Mouse (Mus musculus): ENCODE measurements around the gene Slc1a1.

The Slc1a1 gene

DNA sequence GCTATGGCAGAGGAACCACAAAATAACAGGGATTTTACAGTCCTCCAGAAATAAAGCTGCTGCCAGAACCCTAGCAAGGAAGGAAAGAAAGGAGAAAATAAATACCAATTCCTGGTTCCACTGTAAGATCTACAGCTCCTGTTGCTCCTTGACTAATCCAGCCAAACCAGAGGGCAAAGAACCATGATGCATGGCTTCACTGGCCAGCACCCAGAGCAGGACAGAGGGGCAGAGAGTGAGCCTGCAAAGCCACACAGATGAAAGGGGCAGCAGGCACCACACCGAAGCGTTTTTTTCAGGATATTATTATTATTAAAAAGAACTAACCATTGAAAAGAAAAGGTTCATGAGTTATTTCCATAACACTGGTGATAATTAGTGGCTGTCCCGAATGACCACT is 17.2 kb downstream of the Slc1a1 start:
- DNase-seq (ENCODE audit: low spot score in 2 of 2), result no peak

DNA sequence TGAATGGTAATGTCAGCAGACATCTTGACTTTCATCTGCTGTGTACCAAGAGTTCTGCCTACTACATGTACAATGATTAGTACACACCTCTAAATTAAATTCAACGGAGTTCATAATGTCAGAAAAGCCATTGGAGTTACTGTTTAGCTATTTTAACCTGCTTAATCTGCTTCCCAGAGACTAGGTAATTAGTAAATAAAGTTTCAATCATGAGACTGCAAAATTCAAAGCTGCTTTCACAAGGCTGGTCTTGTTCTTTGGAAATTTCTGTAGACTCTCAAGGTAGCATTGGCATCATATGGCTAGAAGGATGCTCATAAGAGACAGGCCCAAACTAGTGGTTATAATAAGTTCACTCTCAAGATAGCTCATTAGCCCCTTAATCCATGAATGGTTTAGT is 20.0 kb downstream of the Slc1a1 start:
- DNase-seq (ENCODE audit: low spot score in 2 of 2), result no peak

DNA sequence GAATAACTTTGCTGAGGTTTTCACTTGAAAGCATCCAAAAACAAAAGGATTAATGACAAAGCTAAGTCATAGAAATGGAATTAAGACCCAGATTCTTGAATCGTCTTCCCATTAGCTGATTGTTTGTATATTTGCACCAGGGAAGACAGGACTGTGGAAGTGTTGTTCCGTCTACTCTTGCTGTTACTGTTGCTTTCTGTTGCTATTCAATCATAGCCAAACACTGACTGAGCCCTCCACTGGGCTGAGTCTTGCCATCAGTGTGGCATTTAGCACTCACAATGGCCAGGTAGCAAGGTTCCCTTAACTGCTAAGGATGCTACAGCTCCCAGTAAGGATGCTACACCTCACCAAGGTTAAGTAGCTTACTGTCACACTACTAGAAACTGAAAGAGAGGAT is 25.4 kb downstream of the Slc1a1 start:
- DNase-seq (ENCODE audit: low spot score in 2 of 2), result no peak

DNA sequence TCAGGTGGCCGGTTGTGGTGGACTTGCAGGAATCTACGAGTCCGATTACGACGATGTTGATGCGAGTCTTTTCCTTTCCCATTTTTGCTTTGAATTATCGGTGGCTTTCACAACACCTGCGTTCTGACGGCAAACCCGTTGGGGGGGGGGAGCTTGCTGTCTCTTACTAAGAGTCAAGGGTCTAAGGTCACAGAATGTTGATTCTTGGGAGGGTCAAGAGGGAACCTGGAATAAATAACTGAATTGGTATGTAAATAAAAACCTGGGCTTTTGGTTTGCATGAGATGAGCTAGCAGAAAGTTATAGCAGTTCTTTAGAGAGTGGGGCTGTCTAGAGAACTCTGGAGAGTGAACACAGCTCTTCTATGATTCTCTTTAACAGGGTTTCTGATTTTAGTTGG is 28.8 kb downstream of the Slc1a1 start:
- no peak for DNase-seq (ENCODE audit: low spot score in 2 of 2)

DNA sequence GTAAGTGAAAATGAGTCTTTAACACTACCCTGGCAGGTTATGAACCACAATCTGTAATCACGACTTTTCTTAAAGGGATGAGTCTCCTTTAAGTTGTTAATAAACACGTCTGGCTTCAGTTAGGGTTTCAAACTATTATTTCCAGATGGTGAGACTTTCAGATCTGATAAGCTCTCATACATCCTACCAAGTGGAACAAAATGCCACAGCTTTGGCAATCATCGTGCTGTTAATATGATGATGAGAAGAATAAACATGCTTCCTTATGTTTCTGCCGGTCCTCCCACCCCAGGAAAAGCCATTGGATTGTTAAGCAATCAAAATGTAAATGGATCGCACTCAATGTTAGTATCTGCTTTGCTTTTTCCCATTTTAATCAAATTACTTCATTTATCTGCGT is 30.1 kb downstream of the Slc1a1 start:
- no peak for DNase-seq (ENCODE audit: low spot score in 2 of 2)

DNA sequence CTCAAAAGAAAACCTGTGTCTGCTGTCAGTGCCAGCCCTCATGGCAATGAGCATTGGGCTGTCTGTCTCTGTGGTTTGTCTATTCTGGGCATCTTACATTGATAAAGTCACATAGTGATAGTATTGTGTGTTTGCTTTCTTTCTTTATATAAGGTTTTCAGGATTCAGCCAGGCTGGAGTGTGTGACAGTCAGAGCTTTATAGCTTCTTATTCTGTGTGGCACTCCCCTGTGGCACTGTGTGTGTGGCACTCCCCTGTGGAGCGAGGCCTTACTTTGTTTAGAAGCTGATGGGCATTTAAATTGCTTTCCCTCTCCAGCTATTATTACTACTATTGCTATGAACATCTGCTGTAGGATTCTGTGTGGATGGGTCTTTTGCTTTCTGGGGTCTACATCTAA is 30.7 kb downstream of the Slc1a1 start:
- DNase-seq (ENCODE audit: low spot score in 2 of 2), result no peak

DNA sequence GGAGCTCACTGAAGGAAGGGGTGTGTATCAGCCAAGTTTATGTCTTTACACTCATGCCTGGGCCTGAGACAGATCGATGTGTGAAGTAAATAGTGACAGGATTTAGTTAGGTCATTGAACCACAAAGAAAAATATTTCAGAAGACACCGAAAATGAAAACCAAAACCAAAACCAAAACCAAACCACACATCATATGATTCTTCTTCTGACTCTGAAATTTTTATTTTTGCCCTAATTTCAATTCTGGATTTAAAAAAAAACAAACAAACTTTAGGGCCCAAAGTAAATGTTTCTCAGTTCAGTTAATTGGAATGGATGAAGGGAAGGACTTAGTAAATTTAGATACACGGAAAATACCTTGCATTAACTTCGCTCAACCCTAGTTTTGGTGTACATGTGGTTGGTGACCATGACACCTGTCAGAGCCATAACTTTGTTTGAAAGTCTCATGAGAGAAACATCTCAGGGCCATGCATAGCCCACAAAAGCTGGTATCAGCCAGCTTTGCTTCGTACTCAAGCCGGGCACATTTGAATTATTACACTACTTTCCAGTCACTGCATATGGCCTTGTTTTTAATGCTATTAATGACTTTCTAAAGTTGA is 34.5 kb downstream of the Slc1a1 start:
- DNase-seq (ENCODE audit: low spot score in 2 of 2), result no peak

DNA sequence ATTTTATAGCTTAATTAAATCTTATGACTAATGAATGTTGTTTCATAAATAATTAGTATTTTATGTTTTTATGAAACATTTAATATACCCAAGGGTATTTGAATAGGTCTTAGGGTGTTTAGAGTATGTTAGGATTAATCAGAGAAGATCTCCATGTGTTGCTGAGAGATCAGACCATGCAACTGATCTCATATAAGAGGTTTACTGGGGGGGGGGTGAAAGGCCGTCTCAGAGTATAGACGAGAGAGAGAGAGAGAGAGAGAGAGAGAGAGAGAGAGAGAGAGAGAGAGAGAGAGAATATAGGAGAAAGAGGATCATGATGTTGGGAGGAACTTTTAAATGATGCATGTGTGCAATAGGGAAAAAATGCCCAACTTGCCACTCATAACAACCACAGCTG is 35.5 kb downstream of the Slc1a1 start:
- no peak for DNase-seq (ENCODE audit: low spot score in 2 of 2)

DNA sequence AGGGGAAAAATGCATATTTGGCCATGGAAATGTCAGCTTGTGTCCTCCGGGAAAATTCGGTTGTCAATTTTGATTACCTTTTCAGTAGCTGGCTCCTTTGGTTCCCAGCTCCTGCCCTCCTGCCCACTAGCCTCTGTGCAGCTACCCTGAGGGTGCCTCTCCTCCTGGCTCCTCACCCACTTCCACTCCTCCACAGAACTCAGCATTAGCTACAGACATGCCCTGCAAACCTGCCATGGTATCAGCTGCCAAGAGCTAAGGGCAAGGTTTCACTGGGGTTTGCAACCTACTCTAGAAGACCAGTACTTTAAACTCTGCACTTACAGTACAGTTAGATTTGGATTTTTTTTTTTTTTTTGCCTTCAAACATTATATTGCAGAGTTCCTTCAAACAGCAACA is 44.6 kb downstream of the Slc1a1 start:
- no peak for DNase-seq (ENCODE audit: low spot score in 2 of 2)

DNA sequence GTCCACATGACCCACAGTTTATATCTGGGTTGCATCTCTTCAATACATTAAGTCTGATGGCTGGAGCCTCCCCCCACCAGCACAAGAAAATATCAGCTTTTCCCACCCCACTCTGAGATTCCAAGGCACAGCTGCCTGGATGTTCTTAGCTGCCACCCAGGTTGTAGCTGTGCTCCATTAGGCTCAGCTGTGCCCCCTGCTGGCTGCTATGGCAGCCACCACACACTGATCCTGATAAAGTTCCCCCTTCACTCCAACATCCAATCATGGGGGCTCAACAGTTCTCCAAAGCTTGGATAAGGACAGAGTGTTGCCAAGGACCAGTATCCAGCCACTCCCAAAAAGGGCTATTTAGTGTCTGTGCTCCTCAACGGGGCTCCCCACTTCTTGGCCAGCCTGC is 48.3 kb downstream of the Slc1a1 start:
- DNase-seq (ENCODE audit: low spot score in 2 of 2), result no peak

DNA sequence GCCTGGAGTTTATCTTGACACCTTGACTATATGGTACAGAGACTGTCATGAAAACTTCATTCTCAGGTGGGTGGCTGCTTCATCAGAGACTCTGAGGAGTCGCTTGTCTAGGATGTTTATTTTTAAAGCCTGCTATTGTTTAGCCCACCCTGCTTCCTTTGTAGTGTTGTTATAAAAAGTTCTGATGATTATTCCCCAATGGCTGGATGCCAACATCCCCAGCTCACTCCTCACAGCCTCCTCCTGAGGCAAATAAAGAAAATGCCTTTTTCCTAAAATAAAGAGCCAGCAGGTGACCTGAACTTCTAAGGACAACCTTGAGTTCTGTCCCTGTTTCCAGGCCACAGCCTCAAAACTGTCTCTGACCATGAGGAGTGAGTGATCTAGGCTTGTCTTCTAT is 53.6 kb downstream of the Slc1a1 start:
- no peak for DNase-seq (ENCODE audit: low spot score in 2 of 2)

DNA sequence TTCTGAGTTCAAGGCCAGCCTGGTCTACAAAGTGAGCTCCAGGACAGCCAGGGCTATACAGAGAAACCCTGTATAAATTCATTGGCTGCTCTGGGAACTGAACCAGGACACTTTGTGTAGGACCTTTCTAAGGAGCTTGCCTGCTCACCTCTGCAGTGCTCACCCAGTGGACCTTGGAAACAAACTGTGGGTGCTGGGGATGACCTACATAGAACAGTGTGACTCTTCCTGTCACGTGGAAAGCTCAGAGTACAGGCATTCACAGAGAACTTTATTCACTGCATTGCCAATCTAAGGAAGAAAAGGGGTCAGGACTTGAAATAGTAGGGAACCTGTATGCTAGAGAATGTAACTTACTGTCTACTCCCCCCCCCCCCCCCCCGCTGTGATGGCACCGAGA is 54.4 kb downstream of the Slc1a1 start:
- no peak for DNase-seq (ENCODE audit: low spot score in 2 of 2)

DNA sequence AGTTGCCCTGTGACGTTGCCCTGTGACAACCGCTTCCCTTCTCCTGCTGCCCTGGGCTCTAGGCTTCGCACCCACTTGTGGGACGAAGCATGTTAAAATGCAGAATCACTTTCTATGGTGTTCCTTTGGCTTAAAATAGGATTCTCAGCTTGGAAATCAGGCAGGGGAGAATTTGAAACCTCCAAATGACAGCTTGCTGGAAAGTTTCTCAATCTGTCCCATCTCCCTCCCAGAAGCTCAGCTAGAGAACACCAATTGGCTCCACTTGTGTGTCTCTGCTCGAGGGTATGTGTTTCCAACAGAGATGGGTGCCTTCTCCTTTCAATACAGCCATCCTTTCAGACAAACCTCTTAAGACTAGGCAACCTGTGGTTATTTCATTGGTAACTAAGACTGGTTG is 56.4 kb downstream of the Slc1a1 start:
- no peak for DNase-seq (ENCODE audit: low spot score in 2 of 2)

DNA sequence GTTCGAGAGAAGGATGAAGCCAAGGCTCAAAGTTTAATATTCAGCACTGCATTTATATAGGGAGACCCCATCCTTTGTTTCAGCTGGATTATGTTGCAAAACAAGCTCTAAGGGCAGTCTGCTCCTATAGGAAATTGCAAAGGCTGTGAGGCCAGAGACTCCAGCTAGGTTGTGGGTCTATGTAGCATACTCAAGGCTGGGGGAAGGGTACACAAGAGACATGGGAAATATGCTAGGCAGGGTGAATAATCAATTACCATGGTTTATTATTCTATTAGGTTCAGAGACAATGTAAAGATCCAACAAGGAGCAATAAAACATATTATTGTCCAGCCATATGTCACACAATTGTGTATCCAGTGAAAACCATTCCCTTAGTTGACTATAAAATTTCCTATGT is 57.0 kb downstream of the Slc1a1 start:
- no peak for DNase-seq (ENCODE audit: low spot score in 2 of 2)

DNA sequence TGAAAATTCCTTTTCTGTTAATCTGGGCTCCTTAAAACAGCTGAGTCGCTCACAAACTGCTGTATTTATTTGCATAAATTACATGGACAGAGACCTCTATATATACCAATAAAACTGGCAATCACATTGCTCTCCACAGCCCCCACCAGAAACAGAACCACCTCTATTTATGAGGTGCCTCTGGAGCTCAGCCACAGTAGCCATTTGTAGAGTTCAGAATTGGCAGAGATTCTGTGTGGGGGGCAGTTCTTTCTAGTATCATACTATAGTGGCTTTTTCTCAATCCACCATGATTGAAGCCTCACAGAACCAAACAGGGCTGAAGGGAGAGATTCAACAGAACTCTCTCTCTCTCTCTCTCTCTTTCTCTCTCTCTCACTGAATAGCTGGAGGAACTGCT is 61.8 kb downstream of the Slc1a1 start:
- no peak for DNase-seq (ENCODE audit: low spot score in 2 of 2)

DNA sequence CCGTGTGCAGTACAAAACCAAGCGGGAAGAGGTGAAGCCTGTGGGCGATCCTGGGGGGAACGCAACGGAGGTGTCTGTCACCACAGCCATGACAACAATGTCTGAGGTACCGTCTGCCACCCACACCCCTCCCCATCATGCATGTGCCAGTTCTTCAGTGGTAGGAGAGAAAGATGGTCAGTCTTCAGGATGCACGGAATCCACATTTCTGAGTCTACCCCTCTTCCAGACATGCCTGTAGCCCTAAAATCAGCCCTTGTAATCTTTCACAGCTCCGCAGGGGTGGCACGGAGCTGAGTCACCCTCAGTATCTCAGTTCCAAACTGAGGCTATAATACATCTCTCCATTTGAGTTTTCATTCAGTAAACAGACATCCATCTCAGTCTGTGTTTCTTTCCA is 62.6 kb downstream of the Slc1a1 start:
- no peak for DNase-seq (ENCODE audit: low spot score in 2 of 2)

DNA sequence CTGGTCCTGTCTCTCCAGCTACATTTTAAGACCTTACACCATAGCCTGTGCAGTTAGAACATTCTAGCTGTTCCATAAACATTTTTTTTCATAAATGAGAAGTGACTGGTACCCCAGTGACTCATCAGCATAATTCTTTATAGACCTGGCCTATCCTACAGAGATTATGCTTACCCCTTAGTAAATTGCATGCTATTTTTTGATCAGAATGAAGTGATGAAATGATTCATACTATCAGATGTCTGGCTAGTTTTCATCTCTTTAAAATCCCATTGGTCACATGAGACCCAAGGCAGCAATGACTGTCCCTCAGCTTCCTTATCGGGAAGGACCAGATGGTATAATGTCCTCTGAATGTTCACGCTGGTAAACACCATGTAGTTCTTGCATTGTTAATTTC is 65.9 kb downstream of the Slc1a1 start:
- DNase-seq (ENCODE audit: low spot score in 2 of 2), result no peak

DNA sequence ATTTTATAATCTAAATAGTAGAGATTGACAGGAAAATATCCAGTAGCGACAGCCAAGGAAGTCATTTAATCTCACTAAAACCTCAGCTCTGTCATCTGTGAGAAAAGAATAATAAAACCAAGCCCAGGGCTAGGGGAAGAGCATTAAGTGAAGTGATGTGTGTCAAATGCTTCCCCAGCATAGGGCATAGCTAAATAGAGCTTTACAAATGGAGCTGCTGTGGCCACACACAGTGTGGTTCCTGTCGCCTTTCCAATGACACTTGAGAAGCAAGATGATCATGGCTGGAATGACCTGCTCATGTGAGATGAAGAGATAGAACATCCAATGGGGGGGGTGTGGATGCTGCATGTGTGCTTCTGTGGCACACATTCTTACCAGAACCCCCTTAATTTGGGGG is 67.3 kb downstream of the Slc1a1 start:
- no peak for DNase-seq (ENCODE audit: low spot score in 2 of 2)

DNA sequence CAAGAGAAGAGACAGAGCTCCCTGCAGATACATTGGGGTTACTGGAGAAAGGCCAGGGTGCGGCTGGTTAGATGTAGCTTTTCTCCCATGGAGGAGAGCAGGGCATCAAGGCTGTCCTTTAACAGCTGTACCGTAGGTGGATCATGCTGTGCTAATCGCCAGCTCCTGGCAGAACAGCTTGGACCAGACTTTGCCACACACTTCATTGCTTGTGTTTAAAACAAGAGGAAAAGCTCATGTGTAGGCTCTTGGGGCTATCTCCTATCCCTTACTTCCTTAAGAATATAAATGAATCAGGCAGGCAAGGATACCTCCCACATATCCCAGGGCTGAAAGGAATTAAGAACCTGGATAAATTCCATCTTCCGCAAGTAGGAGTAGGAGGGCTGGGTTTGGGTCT is 68.0 kb downstream of the Slc1a1 start:
- peak in 1 of 2 experiments; percentile 24 for DNase-seq (ENCODE audit: low spot score in 2 of 2)

DNA sequence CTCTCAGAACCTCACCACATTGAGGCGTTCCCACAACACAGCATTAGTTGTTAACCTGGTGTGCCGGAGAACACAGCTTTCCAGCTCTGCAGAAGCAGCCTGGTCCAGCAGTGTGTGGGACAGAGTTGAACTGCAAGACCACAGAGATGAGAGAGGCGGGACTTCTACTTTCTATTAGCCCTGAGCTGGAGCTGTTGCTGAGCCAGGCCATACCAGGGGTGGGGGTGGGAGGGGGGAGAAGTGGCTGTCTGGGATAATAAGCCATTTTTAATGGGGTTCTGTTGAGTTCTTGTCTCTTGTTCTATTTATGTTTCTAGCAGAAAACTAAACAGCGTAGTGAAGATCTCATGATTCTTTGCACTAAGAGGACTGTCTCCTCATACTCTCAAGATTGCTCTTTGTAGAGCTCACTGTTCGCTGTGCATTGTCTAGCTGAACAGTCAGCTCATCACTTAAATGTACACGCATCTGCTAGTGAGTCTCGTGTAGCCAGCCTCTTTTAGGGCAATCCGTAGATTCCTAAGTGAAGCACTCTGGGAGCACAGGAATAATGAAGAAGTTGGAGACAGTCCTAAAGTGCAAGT is 68.8 kb downstream of the Slc1a1 start:
- no peak for DNase-seq (ENCODE audit: low spot score in 2 of 2)

DNA sequence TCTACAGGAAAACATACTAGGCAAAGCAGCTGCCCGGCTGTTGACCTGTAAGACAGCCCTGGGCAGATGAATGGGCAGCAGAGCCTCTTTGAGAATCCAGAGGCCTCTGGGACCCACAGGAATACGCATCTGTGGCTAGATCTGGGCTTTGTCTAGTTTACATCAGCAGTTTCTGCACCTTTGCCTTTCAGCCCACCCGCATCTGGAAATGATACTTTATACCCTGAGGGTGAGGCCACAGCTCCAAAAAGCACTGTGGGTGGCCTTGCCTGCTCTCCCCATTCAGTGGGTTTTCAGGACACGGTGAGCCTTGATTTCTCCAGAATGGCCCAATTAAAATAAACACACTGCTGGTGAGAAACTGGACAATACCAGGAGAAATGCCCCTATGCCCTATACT is 73.3 kb downstream of the Slc1a1 start:
- DNase-seq (ENCODE audit: low spot score in 2 of 2), result no peak

DNA sequence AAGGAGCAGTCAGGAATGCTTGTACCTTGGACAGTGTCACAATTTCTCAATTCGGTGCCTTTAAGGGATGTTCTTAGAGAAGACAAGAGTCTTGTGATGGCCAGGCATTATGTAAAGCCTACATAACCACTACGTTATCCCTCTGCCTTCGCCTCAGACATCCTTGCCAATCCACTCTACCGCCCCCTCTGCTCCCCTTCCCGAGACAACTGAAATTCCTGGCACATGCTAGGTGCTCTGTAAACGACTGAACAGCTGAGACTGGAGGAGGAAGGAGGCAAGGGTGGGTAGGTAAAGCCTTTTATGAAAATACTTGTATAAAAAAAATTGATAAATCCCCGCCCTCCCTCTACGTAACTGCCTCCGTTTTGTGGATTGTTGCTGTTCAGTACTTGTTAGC is 73.8 kb downstream of the Slc1a1 start:
- no peak for DNase-seq (ENCODE audit: low spot score in 2 of 2)

DNA sequence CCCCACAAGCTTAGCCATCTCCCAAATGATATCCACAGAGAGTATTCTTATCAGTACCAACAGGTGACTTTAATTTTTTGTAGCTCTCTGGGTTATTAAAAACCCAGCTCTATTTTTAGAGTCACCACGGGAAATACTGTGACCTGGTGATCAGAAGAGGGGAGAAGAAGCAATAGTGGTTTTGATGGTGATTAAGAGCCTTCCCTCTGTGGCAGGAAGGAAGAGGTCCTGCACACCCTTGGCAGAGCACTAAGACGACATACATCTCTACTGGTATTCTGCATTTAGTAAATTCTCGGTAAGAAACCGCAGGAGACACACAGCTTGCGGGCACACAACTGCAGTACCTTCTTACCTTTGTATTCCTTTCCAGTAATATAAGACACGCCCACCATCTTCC is 79.7 kb downstream of the Slc1a1 start:
- no peak for DNase-seq (ENCODE audit: low spot score in 2 of 2)

DNA sequence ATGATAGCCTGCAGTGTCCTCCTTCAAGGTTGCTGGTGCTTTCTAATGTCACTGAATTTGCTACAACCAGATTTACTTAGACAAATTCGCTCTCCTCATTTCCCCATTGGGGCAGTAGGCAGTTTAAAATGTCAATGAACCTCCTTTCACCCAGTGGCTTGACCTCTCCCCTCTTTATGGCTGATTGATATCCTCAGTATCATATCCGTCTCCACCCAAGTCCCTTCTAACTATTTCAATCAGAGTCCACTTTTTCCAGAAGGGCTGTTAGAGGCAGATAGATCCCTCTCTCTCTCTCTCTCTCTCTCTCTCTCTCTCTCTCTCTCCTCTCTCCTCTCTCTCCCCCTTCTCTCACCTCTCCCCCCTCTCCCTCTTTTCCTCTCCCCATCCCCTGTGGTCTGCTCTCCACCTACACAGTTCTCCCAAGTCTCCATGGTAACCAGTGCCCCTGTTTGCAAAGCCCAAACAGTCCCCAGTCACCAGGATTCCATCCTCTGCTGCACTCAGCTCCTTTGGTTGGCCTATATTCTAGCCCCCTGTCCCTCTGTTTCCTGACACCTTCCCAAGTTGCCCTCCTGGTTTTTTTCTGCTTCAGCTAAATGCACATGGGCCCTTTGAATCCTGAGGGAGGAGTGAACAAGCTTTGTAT is 80.9 kb downstream of the Slc1a1 start:
- no peak for DNase-seq (ENCODE audit: low spot score in 2 of 2)
